Mouse (Mus musculus): ENCODE data around the gene Cd200r1. TPM values are rescaled to one million over a fixed set of nuclear protein-coding genes. Genes with fewer than 3 reads are reported as not detected.

Cd200r1 gene
- polyA plus RNA-seq (2016; fragmentation: Nextera tagmentation; extraction: Ambion mirVana): 0.22 and 0.43 TPM in 2 replicates

DNA sequence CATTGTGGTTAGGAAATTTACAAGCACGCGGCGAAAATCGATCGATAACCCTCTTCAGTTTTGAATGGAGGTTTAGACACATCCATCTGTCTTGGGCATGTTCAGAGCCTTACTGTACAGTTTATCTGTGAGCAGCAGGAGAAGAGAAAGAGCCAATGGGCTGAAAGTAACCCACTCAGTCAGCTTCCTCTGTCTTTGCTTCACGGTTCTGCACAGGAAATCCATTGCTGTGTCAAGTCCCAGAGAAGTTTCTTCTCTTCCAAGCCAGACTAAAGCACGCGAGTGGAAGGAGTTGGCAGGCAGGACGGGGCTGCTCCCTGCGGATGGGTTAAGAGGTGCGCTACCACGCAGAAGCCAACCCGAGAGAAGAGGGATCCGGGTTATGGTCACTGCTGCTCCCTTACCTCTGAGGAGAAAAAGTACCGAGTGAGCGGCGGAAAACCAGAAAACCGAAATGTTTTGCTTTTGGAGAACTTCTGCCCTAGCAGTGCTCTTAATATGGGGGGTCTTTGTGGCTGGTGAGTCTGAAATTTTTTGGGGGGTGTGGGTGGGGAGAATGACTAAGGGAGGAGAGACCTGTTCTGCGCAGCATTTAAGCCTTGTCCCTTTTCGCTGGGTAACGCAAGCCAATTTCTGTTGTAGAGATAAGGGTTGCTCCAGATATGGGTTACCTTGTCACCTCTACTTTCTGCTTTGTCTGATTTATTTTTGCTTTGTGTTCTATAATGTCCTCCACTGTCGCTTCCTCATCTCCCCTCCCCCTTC is at the start of gene Cd200r1:
Cd200r1 (plus strand) TSS at position 182 of the 765 bp plus-strand sequence.
- no peak within 1 kb of the TSS for H3K4me3 ChIP-seq (replicated peaks)
- no peak within 1 kb of the TSS for H3K9ac ChIP-seq (replicated peaks)
- no peaks in the 10 kb centered on the region for H3K4me1 ChIP-seq (replicated peaks)
- H3K27ac ChIP-seq: no peak within 1 kb of the TSS
- H3K36me3 ChIP-seq: no peaks in the 10 kb centered on the region
- no peaks in the 10 kb centered on the region for H3K27me3 ChIP-seq
- WGBS: 82% methylated on average over 22 of the region's 22 CpGs
- H3K4me2 ChIP-seq: no peak within 1 kb of the TSS
- no peaks in the 10 kb centered on the region for H3K9me3 ChIP-seq
- ATAC-seq (ENCODE audit: insufficient number of reproducible peaks, insufficient read depth, low FRiP score, low TSS enrichment, low read depth): no peak

DNA sequence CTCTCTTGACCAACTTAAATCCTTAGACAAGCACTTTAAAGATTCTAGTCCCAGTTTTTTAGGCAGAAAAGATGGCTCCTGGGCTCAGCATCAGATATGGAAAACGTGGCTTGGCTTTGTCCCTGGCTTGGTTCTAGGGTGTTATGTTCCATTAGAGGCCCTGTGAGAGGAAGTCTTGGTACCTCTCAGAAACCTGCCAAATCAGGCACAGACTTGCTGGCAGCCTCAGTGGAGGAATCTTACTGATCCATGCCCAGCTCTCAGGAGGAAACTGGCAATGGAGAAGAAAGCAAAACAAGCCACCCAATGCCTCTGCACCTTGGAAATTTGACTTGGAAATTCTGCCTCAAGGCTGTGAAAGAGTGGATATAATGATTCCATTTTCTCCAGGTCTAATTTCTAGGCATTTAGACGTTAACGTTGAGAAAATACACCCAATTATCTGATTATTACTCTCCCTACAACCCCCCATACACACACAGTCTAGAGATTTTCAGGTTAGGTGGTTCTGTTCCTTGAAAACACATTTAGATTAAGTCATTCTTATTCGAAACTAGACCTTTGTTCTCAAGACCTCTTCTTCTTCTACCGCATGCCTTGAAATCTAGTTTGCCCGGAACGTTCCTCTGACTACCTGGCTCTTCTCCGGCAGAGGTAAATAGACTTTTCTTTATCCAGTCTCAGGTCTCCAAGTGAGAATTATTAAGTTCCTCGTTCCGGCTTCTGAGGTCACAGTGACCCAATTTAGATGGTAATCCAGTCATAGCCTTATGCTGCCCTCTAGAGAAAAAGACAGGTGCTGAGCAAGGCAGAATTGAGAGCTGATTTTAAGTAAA is 49.0 kb upstream of the Cd200r1 start:
- peak overlapping the region; percentile 66 for H3K27ac ChIP-seq
- no peak overlapping the region for H3K4me2 ChIP-seq
- no peak; the same call in 1 of the 2 replicates for ATAC-seq (ENCODE audit: insufficient number of reproducible peaks, insufficient read depth, low FRiP score, low TSS enrichment, low read depth)

DNA sequence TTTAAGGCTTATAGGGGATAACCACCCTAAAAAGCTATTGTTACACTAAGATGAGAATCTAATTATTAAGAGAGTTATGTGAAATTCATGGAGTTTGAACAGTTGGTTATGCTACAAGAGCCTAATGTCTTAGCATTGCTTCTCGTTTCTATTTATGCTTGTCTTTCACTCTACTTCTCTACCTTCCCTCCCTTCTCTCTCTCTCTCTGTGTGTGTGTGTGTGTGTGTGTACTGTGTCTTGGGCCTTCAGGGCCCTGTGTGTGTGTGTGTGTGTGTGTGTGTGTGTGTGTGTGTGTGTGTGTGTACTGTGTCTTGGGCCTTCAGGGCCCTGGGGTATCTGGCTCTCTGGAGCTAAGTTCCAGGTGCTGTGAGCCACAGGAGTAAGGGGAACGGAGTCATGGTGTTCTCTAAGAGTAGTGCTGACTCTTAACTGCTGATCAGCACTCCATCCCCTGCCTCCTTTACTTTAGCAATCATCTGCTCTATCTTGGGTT is 48.3 kb upstream of the Cd200r1 start:
- Histone ChIP-seq H3K27ac (no peak overlapping the region), H3K27me3 (no peaks in the 10 kb centered on the region), H3K4me3 (replicated peaks) (no peak overlapping the region), H3K4me2 (no peak overlapping the region), H3K36me3 (peaks cover 8% of the 10 kb centered on the region), H3K4me1 (replicated peaks) (peaks cover 6% of the 10 kb centered on the region), H3K9me3 (no peaks in the 10 kb centered on the region), H3K9ac (replicated peaks) (no peak overlapping the region)
- no peak; the same call in 1 of the 2 replicates for ATAC-seq (ENCODE audit: insufficient number of reproducible peaks, insufficient read depth, low FRiP score, low TSS enrichment, low read depth)
- 73% methylated on average over 2 of the region's 2 CpGs for WGBS

More for the DNA sequence above, 49.0 kb upstream of the Cd200r1 start:
- Histone ChIP-seq H3K9ac (replicated peaks) (no peak overlapping the region), H3K9me3 (no peaks in the 10 kb centered on the region), H3K36me3 (peaks cover 8% of the 10 kb centered on the region), H3K4me3 (replicated peaks) (no peak overlapping the region), H3K27me3 (no peaks in the 10 kb centered on the region), H3K4me1 (replicated peaks) (peaks cover 6% of the 10 kb centered on the region)
- WGBS: 41% methylated on average over 10 of the region's 10 CpGs

DNA sequence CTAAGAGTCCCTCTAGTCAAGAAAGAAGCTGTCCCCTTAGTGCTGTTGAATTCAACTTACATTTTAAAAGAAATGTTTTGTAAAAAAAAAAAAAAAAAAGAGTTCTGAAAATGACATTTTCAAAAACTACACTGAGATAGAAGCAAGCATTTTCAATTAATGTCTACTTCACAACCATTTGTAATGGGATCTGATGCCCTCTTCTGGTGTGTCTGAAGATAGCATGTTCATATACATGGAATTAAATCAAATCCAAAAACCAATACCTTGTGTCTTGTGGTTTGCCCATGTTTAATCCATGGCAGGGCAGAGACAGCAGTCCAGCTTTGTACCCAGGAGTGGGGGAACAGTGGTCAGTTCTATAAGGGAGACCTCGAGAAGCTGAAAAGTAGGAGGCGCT is 47.7 kb upstream of the Cd200r1 start:
- no peak overlapping the region for H3K27ac ChIP-seq
- 79% methylated on average over 2 of the region's 2 CpGs for WGBS
- H3K4me2 ChIP-seq: no peak overlapping the region
- no peaks in the 10 kb centered on the region for H3K9me3 ChIP-seq
- H3K27me3 ChIP-seq: no peaks in the 10 kb centered on the region
- H3K4me1 ChIP-seq (replicated peaks): peaks cover 9% of the 10 kb centered on the region
- peaks cover 8% of the 10 kb centered on the region for H3K36me3 ChIP-seq
- H3K9ac ChIP-seq (replicated peaks): no peak overlapping the region
- ATAC-seq (ENCODE audit: insufficient number of reproducible peaks, insufficient read depth, low FRiP score, low TSS enrichment, low read depth): no peak
- no peak overlapping the region for H3K4me3 ChIP-seq (replicated peaks)

DNA sequence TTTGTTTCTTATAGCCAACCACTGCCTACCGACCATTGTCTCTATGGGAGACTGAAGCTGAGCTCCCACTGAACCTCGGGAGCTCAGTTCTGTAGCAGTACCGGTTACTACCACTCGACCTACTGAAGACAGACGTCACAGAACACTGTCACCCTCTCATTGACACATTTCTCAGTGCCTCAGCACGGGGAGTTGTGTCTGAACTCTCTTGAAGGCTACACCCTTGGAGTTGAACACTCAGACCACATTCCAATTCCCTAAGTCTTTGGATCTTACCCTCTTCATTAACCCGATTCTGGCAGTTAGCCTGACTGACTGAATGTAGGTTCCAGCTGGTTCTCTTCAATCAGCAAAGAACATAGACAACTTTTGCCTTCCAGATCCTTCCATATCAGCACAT is 46.2 kb upstream of the Cd200r1 start:
- no peak overlapping the region for H3K27ac ChIP-seq
- WGBS: 80% methylated on average over 7 of the region's 7 CpGs
- H3K4me1 ChIP-seq (replicated peaks): peaks cover 15% of the 10 kb centered on the region
- H3K9ac ChIP-seq (replicated peaks): no peak overlapping the region
- no peak for ATAC-seq (ENCODE audit: insufficient number of reproducible peaks, insufficient read depth, low FRiP score, low TSS enrichment, low read depth)
- H3K4me2 ChIP-seq: no peak overlapping the region
- no peaks in the 10 kb centered on the region for H3K9me3 ChIP-seq
- H3K27me3 ChIP-seq: no peaks in the 10 kb centered on the region
- peaks cover 8% of the 10 kb centered on the region for H3K36me3 ChIP-seq
- no peak overlapping the region for H3K4me3 ChIP-seq (replicated peaks)

DNA sequence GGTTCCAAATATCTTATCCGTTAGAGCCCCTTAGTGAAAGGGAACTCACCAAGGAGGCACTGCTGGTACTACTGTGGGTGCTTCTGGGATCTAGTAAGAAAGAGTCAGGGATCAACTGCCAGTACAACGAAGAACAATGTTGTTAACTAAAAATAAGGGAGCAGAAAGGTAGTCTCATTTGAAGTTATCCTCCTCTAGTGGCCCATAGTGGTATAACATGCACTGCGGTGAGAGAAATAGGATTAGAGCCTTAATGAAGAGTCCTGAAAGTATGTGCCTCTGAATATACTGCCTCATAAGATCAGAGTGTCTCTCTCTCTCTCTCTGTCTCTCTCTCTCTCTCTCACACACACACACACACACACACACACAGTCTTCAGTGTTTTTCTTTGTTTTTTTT is 45.0 kb upstream of the Cd200r1 start:
- WGBS: 72% methylated on average over 3 of the region's 3 CpGs
- Histone ChIP-seq H3K36me3 (peaks cover 8% of the 10 kb centered on the region), H3K4me2 (no peak overlapping the region), H3K9me3 (no peaks in the 10 kb centered on the region), H3K27ac (no peak overlapping the region), H3K4me1 (replicated peaks) (peaks cover 19% of the 10 kb centered on the region), H3K4me3 (replicated peaks) (no peak overlapping the region), H3K27me3 (no peaks in the 10 kb centered on the region), H3K9ac (replicated peaks) (no peak overlapping the region)
- no peak for ATAC-seq (ENCODE audit: insufficient number of reproducible peaks, insufficient read depth, low FRiP score, low TSS enrichment, low read depth)

DNA sequence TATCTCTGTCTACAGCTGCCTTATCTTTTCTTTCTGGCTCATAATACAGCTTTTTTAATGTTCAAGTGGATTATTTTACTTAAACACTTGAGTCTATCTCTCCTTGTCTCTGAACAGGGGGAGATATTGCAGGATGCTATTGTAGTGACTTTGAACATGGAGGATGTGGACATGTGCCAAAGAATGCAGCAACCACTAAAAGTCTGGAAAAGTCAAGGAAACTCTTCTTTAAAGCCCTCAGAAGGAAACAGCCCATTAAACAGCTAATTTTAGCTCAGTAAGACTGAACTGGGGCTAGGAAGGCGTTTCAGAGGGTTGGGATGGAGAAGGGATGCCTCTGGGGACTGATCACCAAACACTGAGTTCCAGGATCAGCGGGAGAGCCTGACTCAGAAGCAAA is 42.9 kb upstream of the Cd200r1 start:
- peaks cover 15% of the 10 kb centered on the region for H3K4me1 ChIP-seq (replicated peaks)
- no peaks in the 10 kb centered on the region for H3K9me3 ChIP-seq
- H3K27me3 ChIP-seq: no peaks in the 10 kb centered on the region
- ATAC-seq (ENCODE audit: insufficient number of reproducible peaks, insufficient read depth, low FRiP score, low TSS enrichment, low read depth): no peak
- H3K4me2 ChIP-seq: no peak overlapping the region
- peaks cover 13% of the 10 kb centered on the region for H3K36me3 ChIP-seq
- H3K27ac ChIP-seq: no peak overlapping the region
- 74% methylated on average over 2 of the region's 2 CpGs for WGBS
- H3K4me3 ChIP-seq (replicated peaks): no peak overlapping the region
- H3K9ac ChIP-seq (replicated peaks): no peak overlapping the region

DNA sequence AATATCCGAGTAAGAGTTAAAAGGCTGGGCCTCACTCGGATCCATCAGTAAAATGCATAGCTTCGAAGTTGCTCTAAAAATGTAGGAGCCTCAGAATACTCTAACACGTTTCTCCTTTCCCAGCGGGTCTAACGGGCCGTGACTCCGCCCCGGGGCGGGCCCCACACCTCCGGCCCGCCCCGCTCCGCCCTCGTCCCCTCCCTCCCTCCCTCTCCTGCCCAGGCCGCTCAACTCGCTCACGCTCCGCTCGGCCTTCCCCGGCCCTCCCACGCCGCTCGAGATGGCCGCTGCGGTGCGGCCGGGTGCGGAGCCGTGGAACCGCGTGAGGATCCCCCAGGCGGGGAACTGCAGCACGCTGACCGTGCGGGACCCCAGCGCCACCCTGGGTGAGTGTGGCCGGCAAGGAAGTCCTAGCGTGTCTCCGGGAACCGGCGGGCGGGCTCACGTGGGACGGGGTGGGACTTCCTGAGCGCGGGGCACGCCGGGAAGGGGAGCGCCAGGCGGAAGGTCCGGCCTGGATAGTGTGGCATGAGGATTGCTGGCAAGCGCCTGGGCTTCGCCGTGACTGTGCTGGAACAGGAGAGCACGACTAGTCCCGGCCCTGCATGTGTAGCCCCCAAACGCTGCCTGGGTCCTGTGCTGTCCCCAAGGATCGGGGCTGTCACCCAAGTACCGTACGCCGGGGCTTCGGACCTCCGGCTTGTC is 41.3 kb upstream of the Cd200r1 start, which contains the start of gene Nepro:
Nepro (plus strand) TSS at position 219 of the 705 bp plus-strand sequence.
- peak; percentile 98 for ATAC-seq (ENCODE audit: insufficient number of reproducible peaks, insufficient read depth, low FRiP score, low TSS enrichment, low read depth)
- Histone ChIP-seq H3K4me1 (replicated peaks) (peaks cover 15% of the 10 kb centered on the region), H3K27ac (peak within 1 kb of the TSS; percentile 87), H3K27me3 (no peaks in the 10 kb centered on the region), H3K4me3 (replicated peaks) (peak within 1 kb of the TSS; percentile 83), H3K9ac (replicated peaks) (peak within 1 kb of the TSS; percentile 87), H3K4me2 (peak within 1 kb of the TSS; percentile 68), H3K36me3 (peaks cover 26% of the 10 kb centered on the region), H3K9me3 (no peaks in the 10 kb centered on the region)
- WGBS: under 1% methylated on average over 64 of the region's 64 CpGs

DNA sequence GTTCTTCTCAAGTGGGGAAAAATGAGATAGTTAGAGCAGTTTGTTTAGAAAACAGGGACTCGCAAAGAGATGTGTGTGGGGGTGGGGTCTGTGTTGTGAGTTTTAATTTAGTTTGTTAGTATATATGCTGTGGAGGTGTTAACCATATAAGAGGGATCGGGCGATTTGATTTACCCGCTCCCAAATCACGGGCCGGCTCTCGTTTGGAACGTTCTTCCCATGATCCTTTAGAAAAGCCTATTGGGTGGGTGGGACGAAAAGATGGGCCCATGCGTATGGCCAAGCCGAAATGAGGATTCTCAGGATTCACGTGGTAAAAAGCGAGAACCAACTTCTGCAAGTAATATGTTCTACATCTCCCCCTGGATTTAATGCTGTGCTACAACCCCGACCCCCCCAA is 40.7 kb upstream of the Cd200r1 start:
- peak overlapping the region; percentile 87 for H3K27ac ChIP-seq
- WGBS: under 1% methylated on average over 14 of the region's 14 CpGs
- no peaks in the 10 kb centered on the region for H3K27me3 ChIP-seq
- H3K36me3 ChIP-seq: peaks cover 29% of the 10 kb centered on the region
- H3K9ac ChIP-seq (replicated peaks): peak overlapping the region; percentile 87
- peak overlapping the region; percentile 83 for H3K4me3 ChIP-seq (replicated peaks)
- no peaks in the 10 kb centered on the region for H3K9me3 ChIP-seq
- peaks cover 15% of the 10 kb centered on the region for H3K4me1 ChIP-seq (replicated peaks)
- peak overlapping the region; percentile 68 for H3K4me2 ChIP-seq
- ATAC-seq (ENCODE audit: insufficient number of reproducible peaks, insufficient read depth, low FRiP score, low TSS enrichment, low read depth): no peak; the same call in 1 of the 2 replicates

DNA sequence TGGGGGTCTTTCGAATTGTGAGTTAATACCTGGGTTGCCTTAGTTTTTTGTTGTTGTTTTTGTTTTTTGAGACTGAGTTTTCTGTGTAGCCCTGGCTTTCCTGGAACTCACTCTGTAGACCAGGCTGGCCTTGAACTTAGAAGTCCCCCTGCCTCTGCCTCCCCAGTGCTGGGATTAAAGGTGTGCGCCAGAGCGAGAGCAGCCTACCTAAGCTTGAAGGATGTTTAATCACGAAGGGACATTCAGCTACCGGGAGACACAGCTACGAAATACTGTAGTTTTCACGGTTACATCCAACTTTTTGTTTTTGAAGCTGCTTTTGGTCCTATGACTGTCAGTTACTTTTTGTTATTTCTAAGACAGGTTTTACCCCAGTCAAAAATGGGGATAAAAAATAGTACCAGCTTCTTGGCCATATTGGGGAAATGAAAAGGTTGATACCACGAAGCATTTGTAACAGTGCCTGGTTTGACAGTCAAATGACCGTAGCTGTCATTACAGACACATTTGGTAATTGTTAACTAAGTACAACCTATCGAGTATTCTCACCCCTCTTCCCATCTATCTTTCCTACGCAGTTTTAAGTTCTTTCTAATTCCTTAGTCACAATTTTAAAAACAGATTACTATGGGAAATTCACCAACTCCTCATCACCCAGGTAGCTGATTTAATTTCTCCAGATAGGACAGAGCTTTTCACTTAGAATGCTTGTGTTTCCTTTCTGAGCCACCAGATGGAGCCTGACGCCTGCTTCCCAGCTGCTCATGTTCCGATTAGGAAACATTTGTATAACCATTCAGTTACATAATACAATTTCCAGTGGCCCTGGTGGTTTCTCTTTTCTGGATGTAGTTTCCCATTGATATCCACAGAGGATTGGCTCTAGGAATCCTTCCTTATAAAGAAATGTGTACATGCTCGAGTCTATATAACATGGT is 40.0 kb upstream of the Cd200r1 start:
- H3K9ac ChIP-seq (replicated peaks): peak overlapping the region; percentile 87; the same call in 1 of the 2 replicates
- H3K27me3 ChIP-seq: no peaks in the 10 kb centered on the region
- H3K4me2 ChIP-seq: peak overlapping the region; percentile 68
- H3K9me3 ChIP-seq: no peaks in the 10 kb centered on the region
- no peak overlapping the region for H3K27ac ChIP-seq
- ATAC-seq (ENCODE audit: insufficient number of reproducible peaks, insufficient read depth, low FRiP score, low TSS enrichment, low read depth): no peak
- peaks cover 31% of the 10 kb centered on the region for H3K36me3 ChIP-seq
- H3K4me3 ChIP-seq (replicated peaks): peak overlapping the region; percentile 83
- peaks cover 15% of the 10 kb centered on the region for H3K4me1 ChIP-seq (replicated peaks)
- WGBS: 48% methylated on average over 14 of the region's 14 CpGs
